Mouse (Mus musculus) forebrain, embryonic 13.5 days (tissue): ENCODE measurements around the gene Fgf12. TPM values are rescaled to one million over a fixed set of nuclear protein-coding genes. Genes with fewer than 3 reads are reported as not detected.

Source experiments
- ATAC-seq: fragments of 200-750 bp; cut with Nextera tagmentation; 2 replicates; pipeline ENCODE4 v1.8.0; 2017
- H3K27ac ChIP-seq: fragments of 300-500 bp; sonication (generic); 2 replicates; pipeline ENCODE4 v1.5.1; 2015; ENCODE audit warnings: inconsistent platforms, mild to moderate bottlenecking, moderate library complexity
- H3K27me3 ChIP-seq: fragments of 300-500 bp; sonication (generic); 2 replicates; pipeline ENCODE4 v1.6.1; 2015; ENCODE audit warnings: mild to moderate bottlenecking, inconsistent platforms
- H3K36me3 ChIP-seq: fragments of 300-500 bp; sonication (generic); 2 replicates; pipeline ENCODE4 v1.6.1; 2015; ENCODE audit warnings: mild to moderate bottlenecking, inconsistent platforms; ENCODE audit not compliant: poor library complexity, severe bottlenecking
- H3K4me1 ChIP-seq: fragments of 300-500 bp; sonication (generic); 2 replicates; pipeline ENCODE4 v1.6.1; 2015; ENCODE audit warnings: inconsistent platforms
- H3K4me2 ChIP-seq: fragments of 300-500 bp; sonication (generic); 2 replicates; pipeline ENCODE4 v1.6.1; 2015; ENCODE audit warnings: inconsistent platforms, mild to moderate bottlenecking, moderate library complexity
- H3K4me3 ChIP-seq: fragments of 300-500 bp; sonication (generic); 2 replicates; pipeline ENCODE4 v1.5.1; 2015; ENCODE audit warnings: mild to moderate bottlenecking, inconsistent platforms
- H3K9ac ChIP-seq: fragments of 300-500 bp; sonication (generic); 2 replicates; pipeline ENCODE4 v1.6.1; 2015; ENCODE audit warnings: mild to moderate bottlenecking, inconsistent platforms
- H3K9me3 ChIP-seq: fragments of 300-500 bp; sonication (generic); replicated peaks from 2 replicates; pipeline ENCODE4 v1.6.1; 2016; ENCODE audit warnings: inconsistent platforms
- WGBS: fragments of 180-500 bp; shearing (Covaris S2); methylation state at CpG from one replicate; pipeline ENCODE4 v1.1.7; 2015; 5-methylcytosine and 5-hydroxymethylcytosine counted together
- polyA plus RNA-seq: library from polyadenylated mRNA; unstranded; fragments of >200 nt; fragmentation: Nextera tagmentation; extraction: Ambion mirVana; gene quantifications from 2 replicates; pipeline ENCODE4 v1.2.1, GENCODE M21; 2015

The Fgf12 gene
- polyA plus RNA-seq, 1 experiment from 2014 or later = 6.5 TPM

- H3K36me3 ChIP-seq = no peaks in the 10 kb centered on the region
- H3K4me1 ChIP-seq = no peaks in the 10 kb centered on the region
- no peak for ATAC-seq
- H3K4me3 ChIP-seq = no peak overlapping the region
- no peaks in the 10 kb centered on the region for H3K27me3 ChIP-seq
- H3K27ac ChIP-seq = no peak overlapping the region
- no peak overlapping the region for H3K4me2 ChIP-seq
- H3K9me3 ChIP-seq = no peaks in the 10 kb centered on the region
- no peak overlapping the region for H3K9ac ChIP-seq
These were observed 379.6 kb downstream of the Fgf12 start for GRCm38 (mm10) chr16:28373311-28373710.

GRCm38 (mm10) chr16:28350624-28351023, 402.2 kb downstream of the Fgf12 start:
- Histone ChIP-seq H3K9ac (no peak overlapping the region), H3K9me3 (no peaks in the 10 kb centered on the region), H3K4me2 (no peak overlapping the region), H3K36me3 (no peaks in the 10 kb centered on the region), H3K4me3 (no peak overlapping the region), H3K27me3 (no peaks in the 10 kb centered on the region), H3K27ac (no peak overlapping the region), H3K4me1 (no peaks in the 10 kb centered on the region)
- no peak for ATAC-seq
- 83% methylated on average over 2 of the region's 2 CpGs for WGBS

- 66% methylated on average over 6 of the region's 6 CpGs for WGBS
These were observed 407.5 kb downstream of the Fgf12 start for GRCm38 (mm10) chr16:28345323-28345722.

GRCm38 (mm10) chr16:28337930-28338329, 414.9 kb downstream of the Fgf12 start:
- H3K9ac ChIP-seq = no peak overlapping the region

More at GRCm38 (mm10) chr16:28345323-28345722, 407.5 kb downstream of the Fgf12 start:
- Histone ChIP-seq H3K4me3 (no peak overlapping the region), H3K27me3 (no peaks in the 10 kb centered on the region), H3K27ac (no peak overlapping the region), H3K9ac (no peak overlapping the region), H3K4me1 (no peaks in the 10 kb centered on the region), H3K4me2 (no peak overlapping the region), H3K36me3 (no peaks in the 10 kb centered on the region), H3K9me3 (no peaks in the 10 kb centered on the region)
- peak; percentile 88 for ATAC-seq

GRCm38 (mm10) chr16:28336700-28337099, 416.2 kb downstream of the Fgf12 start:
- H3K36me3 ChIP-seq = no peaks in the 10 kb centered on the region

More at GRCm38 (mm10) chr16:28337930-28338329, 414.9 kb downstream of the Fgf12 start:
- no peak for ATAC-seq
- 88% methylated on average over 1 of the region's 1 CpGs for WGBS
- Histone ChIP-seq H3K27me3 (no peaks in the 10 kb centered on the region), H3K4me1 (no peaks in the 10 kb centered on the region), H3K36me3 (no peaks in the 10 kb centered on the region), H3K27ac (no peak overlapping the region), H3K4me3 (no peak overlapping the region), H3K4me2 (no peak overlapping the region), H3K9me3 (no peaks in the 10 kb centered on the region)

GRCm38 (mm10) chr16:28335025-28335424, 417.8 kb downstream of the Fgf12 start:
- Histone ChIP-seq H3K27me3 (no peaks in the 10 kb centered on the region), H3K4me3 (no peak overlapping the region), H3K36me3 (no peaks in the 10 kb centered on the region), H3K9me3 (no peaks in the 10 kb centered on the region), H3K4me2 (no peak overlapping the region), H3K9ac (no peak overlapping the region), H3K4me1 (no peaks in the 10 kb centered on the region), H3K27ac (no peak overlapping the region)
- ATAC-seq = no peak
- WGBS = 92% methylated on average over 3 of the region's 3 CpGs

More at GRCm38 (mm10) chr16:28336700-28337099, 416.2 kb downstream of the Fgf12 start:
- H3K27ac ChIP-seq = no peak overlapping the region
- WGBS = 43% methylated on average over 1 of the region's 1 CpGs
- no peak overlapping the region for H3K4me3 ChIP-seq
- no peak overlapping the region for H3K9ac ChIP-seq
- H3K4me2 ChIP-seq = no peak overlapping the region
- ATAC-seq = no peak
- no peaks in the 10 kb centered on the region for H3K9me3 ChIP-seq
- H3K27me3 ChIP-seq = no peaks in the 10 kb centered on the region
- H3K4me1 ChIP-seq = no peaks in the 10 kb centered on the region

GRCm38 (mm10) chr16:28323576-28323975, 429.3 kb downstream of the Fgf12 start:
- Histone ChIP-seq H3K36me3 (no peaks in the 10 kb centered on the region), H3K4me3 (no peak overlapping the region), H3K4me1 (no peaks in the 10 kb centered on the region), H3K4me2 (no peak overlapping the region), H3K27ac (no peak overlapping the region), H3K9me3 (no peaks in the 10 kb centered on the region), H3K9ac (no peak overlapping the region), H3K27me3 (no peaks in the 10 kb centered on the region)
- ATAC-seq = no peak
- 47% methylated on average over 3 of the region's 3 CpGs for WGBS

GRCm38 (mm10) chr16:28311618-28312017, 441.2 kb downstream of the Fgf12 start:
- no peak overlapping the region for H3K4me2 ChIP-seq
- H3K9me3 ChIP-seq = no peaks in the 10 kb centered on the region
- no peaks in the 10 kb centered on the region for H3K27me3 ChIP-seq
- peak; percentile 92 for ATAC-seq
- no peak overlapping the region for H3K4me3 ChIP-seq
- peak overlapping the region; percentile 26 for H3K27ac ChIP-seq
- H3K36me3 ChIP-seq = no peaks in the 10 kb centered on the region
- 59% methylated on average over 4 of the region's 4 CpGs for whole genome bisulfite sequencing
- peaks cover 5% of the 10 kb centered on the region for H3K4me1 ChIP-seq
- H3K9ac ChIP-seq = no peak overlapping the region

GRCm38 (mm10) chr16:28303889-28304288, 449.0 kb downstream of the Fgf12 start:
- H3K27ac ChIP-seq = no peak overlapping the region
- H3K4me3 ChIP-seq = no peak overlapping the region
- no peak overlapping the region for H3K9ac ChIP-seq
- H3K9me3 ChIP-seq = no peaks in the 10 kb centered on the region
- no peaks in the 10 kb centered on the region for H3K27me3 ChIP-seq
- no peak for ATAC-seq
- WGBS = 70% methylated on average over 1 of the region's 1 CpGs
- no peaks in the 10 kb centered on the region for H3K36me3 ChIP-seq
- no peaks in the 10 kb centered on the region for H3K4me1 ChIP-seq
- H3K4me2 ChIP-seq = no peak overlapping the region

- Histone ChIP-seq H3K9ac (no peak overlapping the region), H3K27me3 (no peaks in the 10 kb centered on the region), H3K4me2 (no peak overlapping the region), H3K36me3 (no peaks in the 10 kb centered on the region), H3K4me3 (no peak overlapping the region), H3K9me3 (no peaks in the 10 kb centered on the region), H3K4me1 (no peaks in the 10 kb centered on the region), H3K27ac (no peak overlapping the region)
- no peak for ATAC-seq
- 63% methylated on average over 4 of the region's 4 CpGs for WGBS
These were observed 463.1 kb downstream of the Fgf12 start for GRCm38 (mm10) chr16:28289689-28290330.

- Histone ChIP-seq H3K27ac (no peak overlapping the region), H3K4me2 (no peak overlapping the region), H3K27me3 (no peaks in the 10 kb centered on the region), H3K4me1 (no peaks in the 10 kb centered on the region), H3K9me3 (no peaks in the 10 kb centered on the region), H3K36me3 (no peaks in the 10 kb centered on the region), H3K9ac (no peak overlapping the region), H3K4me3 (no peak overlapping the region)
- 74% methylated on average over 5 of the region's 5 CpGs for WGBS
- no peak for ATAC-seq
These were observed 495.0 kb downstream of the Fgf12 start for GRCm38 (mm10) chr16:28257904-28258303.

- WGBS = 88% methylated on average over 4 of the region's 4 CpGs
These were observed 498.6 kb downstream of the Fgf12 start for GRCm38 (mm10) chr16:28254303-28254702.

GRCm38 (mm10) chr16:28251930-28252329, 500.9 kb downstream of the Fgf12 start:
- H3K27me3 ChIP-seq = no peaks in the 10 kb centered on the region
- no peak overlapping the region for H3K27ac ChIP-seq
- no peak for ATAC-seq
- no peaks in the 10 kb centered on the region for H3K9me3 ChIP-seq
- H3K9ac ChIP-seq = no peak overlapping the region
- H3K4me2 ChIP-seq = no peak overlapping the region
- WGBS = 35% methylated on average over 3 of the region's 3 CpGs
- H3K4me1 ChIP-seq = no peaks in the 10 kb centered on the region
- H3K4me3 ChIP-seq = no peak overlapping the region
- H3K36me3 ChIP-seq = no peaks in the 10 kb centered on the region

More at GRCm38 (mm10) chr16:28254303-28254702, 498.6 kb downstream of the Fgf12 start:
- Histone ChIP-seq H3K4me3 (no peak overlapping the region), H3K36me3 (no peaks in the 10 kb centered on the region), H3K4me2 (no peak overlapping the region), H3K9me3 (no peaks in the 10 kb centered on the region), H3K9ac (no peak overlapping the region), H3K27ac (no peak overlapping the region), H3K4me1 (no peaks in the 10 kb centered on the region), H3K27me3 (no peaks in the 10 kb centered on the region)
- no peak for ATAC-seq
